Mouse (Mus musculus) stomach, postnatal 0 days (tissue): ENCODE results near the gene Ciapin1.
A peak's percentile ranks its signal among the peaks of the same experiment; 100 is the strongest.

ENCODE experiments used
- CTCF ChIP-seq: IDR thresholded peaks from 2 replicates; pipeline ENCODE4 v1.5.1; 2016; ENCODE audit warnings: antibody characterized with exemption, low read depth, mild to moderate bottlenecking, moderate library complexity
- EP300 ChIP-seq: optimal IDR thresholded peaks from 2 replicates; pipeline ENCODE3; 2016; ENCODE audit warnings: antibody characterized with exemption

GRCm38 (mm10) chr8:94857011-94857345 is 18.8 kb upstream of the Ciapin1 start:
- TF ChIP-seq CTCF (no peak), EP300 (peak; percentile 24)
